Mouse (Mus musculus): Measurements from ENCODE around the gene Mast2. TPM values are rescaled to one million over a fixed set of nuclear protein-coding genes. Genes with fewer than 3 reads are reported as not detected.

The Mast2 gene
- total and polyA plus RNA-seq, 3 experiments = 13.3 to 126 (median 46.4) TPM

GRCm38 (mm10) chr4:116282211-116282610, 181.8 kb downstream of the Mast2 start:
- Histone ChIP-seq H3K4me3 (ENCODE audit: control insufficient read depth in 1 of 2, insufficient read depth in 1 of 2, low read depth in 2 of 2, low read length in 2 of 2) (no peak overlapping the region), H3K9me3 (replicated peaks; ENCODE audit: insufficient read depth, low read length) (no peaks in the 10 kb centered on the region), H3K9ac (ENCODE audit: control insufficient read depth, low read depth, low read length, poor library complexity, severe bottlenecking) (no peak overlapping the region), H3K79me2 (ENCODE audit: control insufficient read depth, insufficient read depth, low read length, poor library complexity) (no peaks in the 10 kb centered on the region), H3K27me3 (ENCODE audit: control insufficient read depth in 1 of 2, insufficient read depth in 2 of 2, low read length in 2 of 2) (no peaks in the 10 kb centered on the region), H3K36me3 (ENCODE audit: control insufficient read depth in 1 of 2, insufficient read depth in 2 of 2, low read length in 2 of 2) (no peaks in the 10 kb centered on the region), H3K27ac (ENCODE audit: control insufficient read depth, low read depth, low read length) (no peak overlapping the region), H3K4me1 (ENCODE audit: control insufficient read depth in 1 of 2, insufficient read depth in 2 of 2, low read length in 2 of 2) (no peaks in the 10 kb centered on the region)
- TF ChIP-seq BHLHE40 (IDR thresholded peaks at IDR 0.05; ENCODE audit: borderline replicate concordance, low read depth, low read length) (no peak), RAD21 (IDR thresholded peaks at IDR 0.05; ENCODE audit: low read depth, low read length) (peak; percentile 28), UBTF (IDR thresholded peaks at IDR 0.05; ENCODE audit: borderline replicate concordance, insufficient read depth, low read depth, low read length) (no peak), SMC3 (IDR thresholded peaks at IDR 0.05; ENCODE audit: low read depth, low read length) (peak; percentile 65), CTCF (IDR thresholded peaks at IDR 0.05 in 2 of 3, conservative IDR thresholded peaks at IDR 0.05 in 1 of 3; ENCODE audit: control insufficient read depth in 1 of 3, insufficient read depth in 1 of 3, low read depth in 2 of 3, low read length in 3 of 3, poor library complexity in 1 of 3, severe bottlenecking in 1 of 3) (peak; percentile 27 to 48 (median 31))
- peak; percentile 34 for DNase-seq (ENCODE audit: low read depth, low spot score)

GRCm38 (mm10) chr4:116268220-116268619, 195.8 kb downstream of the Mast2 start:
- no peak overlapping the region for H3K4me3 ChIP-seq (ENCODE audit: control insufficient read depth in 1 of 2, insufficient read depth in 1 of 2, low read depth in 2 of 2, low read length in 2 of 2)
- H3K27ac ChIP-seq (ENCODE audit: control insufficient read depth, low read depth, low read length) = no peak overlapping the region
- peak; percentile 7 for DNase-seq (ENCODE audit: low read depth, low spot score)
- no peaks in the 10 kb centered on the region for H3K79me2 ChIP-seq (ENCODE audit: control insufficient read depth, insufficient read depth, low read length, poor library complexity)
- no peaks in the 10 kb centered on the region for H3K4me1 ChIP-seq (ENCODE audit: control insufficient read depth in 1 of 2, insufficient read depth in 2 of 2, low read length in 2 of 2)
- no peaks in the 10 kb centered on the region for H3K27me3 ChIP-seq (ENCODE audit: control insufficient read depth in 1 of 2, insufficient read depth in 2 of 2, low read length in 2 of 2)
- H3K9ac ChIP-seq (ENCODE audit: control insufficient read depth, low read depth, low read length, poor library complexity, severe bottlenecking) = no peak overlapping the region
- no peak for TF ChIP-seq ZKSCAN1 (IDR thresholded peaks at IDR 0.05; ENCODE audit: low read depth, low read length)
- TF ChIP-seq GABPA (IDR thresholded peaks at IDR 0.05; ENCODE audit: low read depth, low read length) = no peak
- TF ChIP-seq RCOR1 (IDR thresholded peaks at IDR 0.05; ENCODE audit: low read depth, low read length) = no peak
- TF ChIP-seq ZNF384 (IDR thresholded peaks at IDR 0.05; ENCODE audit: low read depth, low read length) = no peak
- TF ChIP-seq POLR2A (IDR thresholded peaks at IDR 0.05; ENCODE audit: control insufficient read depth in 1 of 2, insufficient read depth in 1 of 2, low read depth in 1 of 2, low read length in 2 of 2, poor library complexity in 1 of 2) = no peak
- no peak for TF ChIP-seq MEF2A (IDR thresholded peaks at IDR 0.05; ENCODE audit: extremely low read depth, insufficient replicate concordance, low read depth, low read length, poor library complexity, severe bottlenecking)
- TF ChIP-seq RAD21 (IDR thresholded peaks at IDR 0.05; ENCODE audit: low read depth, low read length) = peak; percentile 21
- no peak for TF ChIP-seq MYB (IDR thresholded peaks at IDR 0.05; ENCODE audit: low read depth, low read length)
- no peak for TF ChIP-seq TCF12 (IDR thresholded peaks at IDR 0.05; ENCODE audit: low read depth, low read length)
- no peak for TF ChIP-seq NRF1 (IDR thresholded peaks at IDR 0.05; ENCODE audit: insufficient read depth, low read depth, low read length, poor library complexity, severe bottlenecking)
- no peak for TF ChIP-seq MYC (IDR thresholded peaks at IDR 0.05; ENCODE audit: low read depth, low read length)
- no peak for TF ChIP-seq UBTF (IDR thresholded peaks at IDR 0.05; ENCODE audit: borderline replicate concordance, insufficient read depth, low read depth, low read length)
- TF ChIP-seq ELF1 (IDR thresholded peaks at IDR 0.05; ENCODE audit: low read depth, low read length) = no peak
- TF ChIP-seq ETS1 (IDR thresholded peaks at IDR 0.05; ENCODE audit: low read depth, low read length) = no peak
- TF ChIP-seq BHLHE40 (IDR thresholded peaks at IDR 0.05; ENCODE audit: borderline replicate concordance, low read depth, low read length) = no peak
- no peak for TF ChIP-seq KAT2A (conservative IDR thresholded peaks at IDR 0.05; ENCODE audit: low read depth, low read length)
- peak in 1 of 3 experiments; percentile 13; a peak in 1 of 6 replicates for TF ChIP-seq CTCF (IDR thresholded peaks at IDR 0.05 in 2 of 3, conservative IDR thresholded peaks at IDR 0.05 in 1 of 3; ENCODE audit: control insufficient read depth in 1 of 3, insufficient read depth in 1 of 3, low read depth in 2 of 3, low read length in 3 of 3, poor library complexity in 1 of 3, severe bottlenecking in 1 of 3)
- H3K9me3 ChIP-seq (replicated peaks; ENCODE audit: insufficient read depth, low read length) = no peaks in the 10 kb centered on the region
- no peaks in the 10 kb centered on the region for H3K36me3 ChIP-seq (ENCODE audit: control insufficient read depth in 1 of 2, insufficient read depth in 2 of 2, low read length in 2 of 2)

Other genes starting within 250 kb of the Mast2 start
- 1.1 and 2.5 TPM in 2 replicates for gene Pik3r3, start 242.6 kb downstream of the Mast2 start, total RNA-seq (2012; rRNA removed)
- gene Pik3r3, start 242.6 kb downstream of the Mast2 start, polyA plus RNA-seq (2012; ENCODE audit: insufficient read depth in 1 of 2, insufficient read length in 2 of 2, low read depth in 1 of 2, low replicate concordance in 2 of 2, missing spikeins in 1 of 2) = 1 to 10 TPM in 1 of 2 experiments, not detected in 1; 2.1 TPM
- gene Ipp, start 43.4 kb upstream of the Mast2 start, total RNA-seq (2012; rRNA removed) = 8.4 and 10.1 TPM in 2 replicates
- gene Ipp, start 43.4 kb upstream of the Mast2 start, polyA plus RNA-seq (2012; ENCODE audit: insufficient read depth in 1 of 2, insufficient read length in 2 of 2, low read depth in 1 of 2, low replicate concordance in 2 of 2, missing spikeins in 1 of 2) = 1 to 10 TPM in 1 of 2 experiments, not detected in 1; 8.8 TPM
- 6.9 and 7.8 TPM in 2 replicates for gene Tmem69, start 91.8 kb upstream of the Mast2 start, total RNA-seq (2012; rRNA removed)
- 100 to 1,000 TPM in 1 of 2 experiments, 10 to 100 TPM in 1; 34.1 to 153 TPM for gene Tmem69, start 91.8 kb upstream of the Mast2 start, polyA plus RNA-seq (2012; ENCODE audit: insufficient read depth in 1 of 2, insufficient read length in 2 of 2, low read depth in 1 of 2, low replicate concordance in 2 of 2, missing spikeins in 1 of 2)
- gene Gpbp1l1, start 93.5 kb upstream of the Mast2 start, total RNA-seq (2012; rRNA removed) = 26.7 and 29.1 TPM in 2 replicates
- 10 to 100 TPM in 1 of 2 experiments, not detected in 1; 46.3 TPM for gene Gpbp1l1, start 93.5 kb upstream of the Mast2 start, polyA plus RNA-seq (2012; ENCODE audit: insufficient read depth in 1 of 2, insufficient read length in 2 of 2, low read depth in 1 of 2, low replicate concordance in 2 of 2, missing spikeins in 1 of 2)
- gene Ccdc17, start 132.5 kb upstream of the Mast2 start, total RNA-seq (2012; rRNA removed) = 1.0 and 1.2 TPM in 2 replicates
- gene Ccdc17, start 132.5 kb upstream of the Mast2 start, polyA plus RNA-seq (2012; ENCODE audit: insufficient read depth in 1 of 2, insufficient read length in 2 of 2, low read depth in 1 of 2, low replicate concordance in 2 of 2, missing spikeins in 1 of 2) = 1 to 10 TPM in 1 of 2 experiments, not detected in 1; 1.5 TPM
- gene Nasp, start 163.8 kb upstream of the Mast2 start, total RNA-seq (2012; rRNA removed) = 133 and 159 TPM in 2 replicates
- gene Nasp, start 163.8 kb upstream of the Mast2 start, polyA plus RNA-seq (2012; ENCODE audit: insufficient read depth in 1 of 2, insufficient read length in 2 of 2, low read depth in 1 of 2, low replicate concordance in 2 of 2, missing spikeins in 1 of 2) = 100 to 1,000 TPM in 1 of 2 experiments, not detected in 1; 174 TPM
- gene Akr1a1, start 187.5 kb upstream of the Mast2 start, total RNA-seq (2012; rRNA removed) = 258 and 281 TPM in 2 replicates
- 100 to 1,000 TPM in 1 of 2 experiments, not detected in 1; 358 TPM for gene Akr1a1, start 187.5 kb upstream of the Mast2 start, polyA plus RNA-seq (2012; ENCODE audit: insufficient read depth in 1 of 2, insufficient read length in 2 of 2, low read depth in 1 of 2, low replicate concordance in 2 of 2, missing spikeins in 1 of 2)
- gene Prdx1, start 221.4 kb upstream of the Mast2 start, total RNA-seq (2012; rRNA removed) = 223 and 307 TPM in 2 replicates
- gene Prdx1, start 221.4 kb upstream of the Mast2 start, polyA plus RNA-seq (2012; ENCODE audit: insufficient read depth in 1 of 2, insufficient read length in 2 of 2, low read depth in 1 of 2, low replicate concordance in 2 of 2, missing spikeins in 1 of 2) = 100 to 1,000 TPM in 1 of 2 experiments, not detected in 1; 416 TPM
- gene Mmachc, start 244.2 kb upstream of the Mast2 start, total RNA-seq (2012; rRNA removed) = 12.2 and 15.1 TPM in 2 replicates
- 10 to 100 TPM in 1 of 2 experiments, not detected in 1; 22.8 TPM for gene Mmachc, start 244.2 kb upstream of the Mast2 start, polyA plus RNA-seq (2012; ENCODE audit: insufficient read depth in 1 of 2, insufficient read length in 2 of 2, low read depth in 1 of 2, low replicate concordance in 2 of 2, missing spikeins in 1 of 2)
- 12.3 and 14.2 TPM in 2 replicates for gene Ccdc163, start 244.3 kb upstream of the Mast2 start, total RNA-seq (2012; rRNA removed)
- gene Ccdc163, start 244.3 kb upstream of the Mast2 start, polyA plus RNA-seq (2012; ENCODE audit: insufficient read depth in 1 of 2, insufficient read length in 2 of 2, low read depth in 1 of 2, low replicate concordance in 2 of 2, missing spikeins in 1 of 2) = 10 to 100 TPM in 1 of 2 experiments, not detected in 1; 26.0 TPM

Measured in MEL (cell line).